Mouse (Mus musculus): Measurements from ENCODE around the gene Olfr1176.

Olfr1176 gene

GRCm38 (mm10) chr2:88336421-88336820 is at the start of gene Olfr1176:
Gene Olfr1176 (plus strand): TSS chr2:88336721.
- DNase-seq = no peak

GRCm38 (mm10) chr2:88315035-88315434 is 21.5 kb upstream of the Olfr1176 start, which contains the start of gene Olfr1174-ps:
Gene Olfr1174-ps (minus strand): TSS chr2:88315135.
- DNase-seq = no peak

- no peak for DNase-seq
These were observed 9.4 kb upstream of the Olfr1176 start, which contains the start of gene Olfr1175-ps for GRCm38 (mm10) chr2:88327115-88327514. Gene Olfr1175-ps (minus strand): TSS chr2:88327215.

GRCm38 (mm10) chr2:88346392-88346791 is 9.9 kb downstream of the Olfr1176 start, which contains the start of gene Olfr1177-ps:
Gene Olfr1177-ps (minus strand): TSS chr2:88346492.
- DNase-seq = no peak

- DNase-seq = no peak
These were observed 19.8 kb downstream of the Olfr1176 start for GRCm38 (mm10) chr2:88356304-88356703.

- DNase-seq = no peak
These were observed 50.2 kb downstream of the Olfr1176 start, which contains the start of gene Olfr1178 for GRCm38 (mm10) chr2:88386762-88387161. Gene Olfr1178 (plus strand): TSS chr2:88387062.
